ENCODE assay signal across 8 mouse cellular contexts in genomic region chrX:94048048-94048447, GRCm38 (mm10).
A peak's percentile ranks its signal among the peaks of the same experiment; 100 is the strongest.
DNase-seq lines count a peak whose midpoint lies in the region; TF ChIP-seq lines count a peak whose summit lies in the region.

No protein-coding gene starts in this region.

- TF ChIP-seq CTCF in brain, embryonic 14.5 days (IDR thresholded peaks at IDR 0.05; ENCODE audit: borderline replicate concordance, extremely low read depth, insufficient read depth, insufficient read length), result no peak

- DNase-seq in layer of hippocampus, adult 11-12 months (ENCODE audit: low spot score), result peak; percentile 5
- DNase-seq in layer of hippocampus, adult 9-10 months (ENCODE audit: low spot score), result no peak
- peak; percentile 66 for DNase-seq in brain, embryonic 14.5 days (ENCODE audit: low read depth)
- peak; percentile 3 to 6 for DNase-seq in frontal cortex, postnatal 14 days (ENCODE audit: low spot score in 2 of 2)
- DNase-seq in layer of hippocampus, adult 9-11 months, result peak; percentile 8
- no peak for DNase-seq in spleen, adult 18-20 months
- no peak for DNase-seq in liver
- no peak for DNase-seq in spleen, adult 12 weeks (ENCODE audit: low spot score)

- TF ChIP-seq POLR2A in brain, embryonic 14.5 days (IDR thresholded peaks at IDR 0.05; ENCODE audit: borderline replicate concordance, extremely low read depth, insufficient read depth, insufficient read length, poor library complexity, severe bottlenecking), result no peak

Comparison
In these comparisons a context has a peak if more than half of its experiments do, and no peak if none do; other contexts are left out.
1. DNase-seq: peak in layer of hippocampus, adult 11-12 months (single experiment), brain, embryonic 14.5 days (single experiment), frontal cortex, postnatal 14 days (2 of 2) and layer of hippocampus, adult 9-11 months (single experiment); none in layer of hippocampus, adult 9-10 months (single experiment), spleen, adult 18-20 months (0 of 2), liver (single experiment) and spleen, adult 12 weeks (single experiment).